Comparison of ENCODE assay signal across 7 mouse cellular contexts in genomic region chr6:125071896-125072279, GRCm38 (mm10). TPM values are rescaled to one million over a fixed set of nuclear protein-coding genes. Genes with fewer than 3 reads are reported as not detected.
A peak's percentile ranks its signal among the peaks of the same experiment; 100 is the strongest.
DNase-seq lines count a peak whose midpoint lies in the region; ATAC-seq and TF ChIP-seq lines count a peak whose summit lies in the region.

No protein-coding gene starts in this region.

- no peaks in the 10 kb centered on the region for H3K4me1 ChIP-seq in lung, postnatal 0 days (ENCODE audit: insufficient read depth, low read depth, low read length)
- peaks cover 8% of the 10 kb centered on the region for H3K4me1 ChIP-seq in bone marrow, adult 2 months (ENCODE audit: control insufficient read depth, insufficient read depth, low read length)
- H3K4me1 ChIP-seq in embryonic facial prominence, embryonic 14.5 days (ENCODE audit: control insufficient read depth, insufficient read depth, low read length): peaks cover 13% of the 10 kb centered on the region
- H3K4me1 ChIP-seq in midbrain, embryonic 11.5 days (ENCODE audit: control insufficient read depth, insufficient read depth, low read length): no peaks in the 10 kb centered on the region

- no peaks in the 10 kb centered on the region for H3K27me3 ChIP-seq in lung, postnatal 0 days (replicated peaks; ENCODE audit: insufficient read depth, low read length)
- no peaks in the 10 kb centered on the region for H3K27me3 ChIP-seq in embryonic facial prominence, embryonic 14.5 days (replicated peaks; ENCODE audit: control insufficient read depth, insufficient read depth, low read length)
- no peaks in the 10 kb centered on the region for H3K27me3 ChIP-seq in midbrain, embryonic 11.5 days (ENCODE audit: control insufficient read depth, insufficient read depth, low read length)

- no peak overlapping the region for H3K27ac ChIP-seq in lung, postnatal 0 days (ENCODE audit: low read length)
- H3K27ac ChIP-seq in bone marrow, adult 2 months (ENCODE audit: control insufficient read depth, insufficient read depth, low read depth, low read length, poor library complexity): peak overlapping the region; percentile 62
- H3K27ac ChIP-seq in embryonic facial prominence, embryonic 14.5 days (replicated peaks; ENCODE audit: low read depth, low read length): peak overlapping the region; percentile 91
- no peak overlapping the region for H3K27ac ChIP-seq in midbrain, embryonic 11.5 days (ENCODE audit: low read depth, low read length)

- no peak for TF ChIP-seq POLR2A in bone marrow, adult 2 months (IDR thresholded peaks at IDR 0.05; ENCODE audit: borderline replicate concordance, control insufficient read depth, low read depth, low read length)

- no peak overlapping the region for H3K9ac ChIP-seq in lung, postnatal 0 days (replicated peaks; ENCODE audit: low read depth)
- H3K9ac ChIP-seq in embryonic facial prominence, embryonic 14.5 days (ENCODE audit: low read depth, low read length): peak overlapping the region; percentile 8; the same call in 1 of the 2 replicates
- H3K9ac ChIP-seq in midbrain, embryonic 11.5 days (ENCODE audit: low read length): no peak overlapping the region

- no peak overlapping the region for H3K4me2 ChIP-seq in lung, postnatal 0 days (replicated peaks; ENCODE audit: low read depth, low read length)
- H3K4me2 ChIP-seq in embryonic facial prominence, embryonic 14.5 days (ENCODE audit: low read depth, low read length): peak overlapping the region; percentile 12; the same call in 1 of the 2 replicates
- no peak overlapping the region for H3K4me2 ChIP-seq in midbrain, embryonic 11.5 days

- no peaks in the 10 kb centered on the region for H3K9me3 ChIP-seq in lung, postnatal 0 days (ENCODE audit: low read length)
- H3K9me3 ChIP-seq in embryonic facial prominence, embryonic 14.5 days (ENCODE audit: control insufficient read depth, low read length): no peaks in the 10 kb centered on the region
- H3K9me3 ChIP-seq in midbrain, embryonic 11.5 days (ENCODE audit: control insufficient read depth, low read length): no peaks in the 10 kb centered on the region

- no peak for TF ChIP-seq CTCF in lung, postnatal 0 days (IDR thresholded peaks at IDR 0.05)
- TF ChIP-seq CTCF in bone marrow, adult 2 months (IDR thresholded peaks at IDR 0.05; ENCODE audit: control insufficient read depth, insufficient read depth, low read length): no peak

- no peak for TF ChIP-seq EP300 in lung, postnatal 0 days (IDR thresholded peaks at IDR 0.05)

- ATAC-seq in lung, postnatal 0 days: no peak
- peak; percentile 88 for ATAC-seq in embryonic facial prominence, embryonic 14.5 days (ENCODE audit: low read depth)
- ATAC-seq in midbrain, embryonic 11.5 days (ENCODE audit: low FRiP score): peak; percentile 64
- no peak for ATAC-seq in activated CD4-positive, CD25-positive, alpha-beta regulatory T cell, adult 4 months

- WGBS in lung, postnatal 0 days: 3% methylated on average over 2 of the region's 2 CpGs
- WGBS in bone marrow, adult 2 months: 3% methylated on average over 2 of the region's 2 CpGs
- 3% methylated on average over 2 of the region's 2 CpGs for WGBS in embryonic facial prominence, embryonic 14.5 days
- 21% methylated on average over 2 of the region's 2 CpGs for WGBS in midbrain, embryonic 11.5 days

- no peak overlapping the region for H3K4me3 ChIP-seq in lung, postnatal 0 days (ENCODE audit: low read depth, low read length)
- H3K4me3 ChIP-seq in bone marrow, adult 2 months (replicated peaks; ENCODE audit: control insufficient read depth, low read depth, low read length): peak overlapping the region; percentile 56
- H3K4me3 ChIP-seq in embryonic facial prominence, embryonic 14.5 days (ENCODE audit: low read depth, low read length): no peak overlapping the region
- no peak overlapping the region for H3K4me3 ChIP-seq in midbrain, embryonic 11.5 days (ENCODE audit: low read depth, low read length)

- H3K36me3 ChIP-seq in lung, postnatal 0 days (ENCODE audit: insufficient read depth, low read length): no peaks in the 10 kb centered on the region
- no peaks in the 10 kb centered on the region for H3K36me3 ChIP-seq in embryonic facial prominence, embryonic 14.5 days (ENCODE audit: control insufficient read depth, insufficient read depth, low read length)
- H3K36me3 ChIP-seq in midbrain, embryonic 11.5 days (ENCODE audit: control insufficient read depth, insufficient read depth, low read length): no peaks in the 10 kb centered on the region

- peak; percentile 43 for DNase-seq in lung, postnatal 10 days
- no peak for DNase-seq in lung, postnatal 0 days (ENCODE audit: low spot score)
- peak; percentile 84 for DNase-seq in embryonic facial prominence, embryonic 14.5 days (ENCODE audit: low spot score)
- peak; percentile 48 to 67 for DNase-seq in kidney, postnatal 4 days
- no peak for DNase-seq in midbrain, embryonic 11.5 days (ENCODE audit: low spot score, missing footprints)

RNA-seq across cellular contexts. Expression of gene Lpar5, which starts 4.2 kb away (rescaled TPM):
- polyA plus RNA-seq in lung, postnatal 0 days (2015; fragmentation: Nextera tagmentation; extraction: Ambion mirVana): 0.19 and 0.44 TPM in 2 replicates
- not detected in 2 replicates for polyA plus RNA-seq in bone marrow, adult 2 months (2011; ENCODE audit: insufficient read depth, insufficient read length, low replicate concordance, missing spikeins)
- polyA plus RNA-seq in embryonic facial prominence, embryonic 14.5 days (2014; fragmentation: Nextera tagmentation; extraction: Ambion mirVana): 1.1 and 1.4 TPM in 2 replicates
- polyA plus RNA-seq in midbrain, embryonic 11.5 days (2014; fragmentation: Nextera tagmentation; extraction: Ambion mirVana): 0.11 TPM in 1 of 2 replicates, not detected in the other
- polyA plus RNA-seq in activated CD4-positive, CD25-positive, alpha-beta regulatory T cell, adult 4 months (2017; shearing (Covaris generic)): 1 to 10 TPM; 8.6 to 9.5 TPM

RNA-seq across cellular contexts. Expression of gene Acrbp, which starts 22.4 kb away (rescaled TPM):
- 4.1 and 4.4 TPM in 2 replicates for polyA plus RNA-seq in lung, postnatal 0 days (2015; fragmentation: Nextera tagmentation; extraction: Ambion mirVana)
- 24.3 and 45.9 TPM in 2 replicates for polyA plus RNA-seq in bone marrow, adult 2 months (2011; ENCODE audit: insufficient read depth, insufficient read length, low replicate concordance, missing spikeins)
- polyA plus RNA-seq in embryonic facial prominence, embryonic 14.5 days (2014; fragmentation: Nextera tagmentation; extraction: Ambion mirVana): 8.3 and 9.9 TPM in 2 replicates
- 9.2 and 10.8 TPM in 2 replicates for polyA plus RNA-seq in midbrain, embryonic 11.5 days (2014; fragmentation: Nextera tagmentation; extraction: Ambion mirVana)
- polyA plus RNA-seq in activated CD4-positive, CD25-positive, alpha-beta regulatory T cell, adult 4 months (2017; shearing (Covaris generic)): 1 to 10 TPM; 8.1 to 9.7 TPM

RNA-seq across cellular contexts. Expression of gene Chd4, which starts 23.9 kb away (rescaled TPM):
- 53.5 and 59.8 TPM in 2 replicates for polyA plus RNA-seq in lung, postnatal 0 days (2015; fragmentation: Nextera tagmentation; extraction: Ambion mirVana)
- 66.8 and 106 TPM in 2 replicates for polyA plus RNA-seq in bone marrow, adult 2 months (2011; ENCODE audit: insufficient read depth, insufficient read length, low replicate concordance, missing spikeins)
- polyA plus RNA-seq in embryonic facial prominence, embryonic 14.5 days (2014; fragmentation: Nextera tagmentation; extraction: Ambion mirVana): 70.1 and 73.5 TPM in 2 replicates
- polyA plus RNA-seq in midbrain, embryonic 11.5 days (2014; fragmentation: Nextera tagmentation; extraction: Ambion mirVana): 96.9 and 99.3 TPM in 2 replicates
- polyA plus RNA-seq in activated CD4-positive, CD25-positive, alpha-beta regulatory T cell, adult 4 months (2017; shearing (Covaris generic)): 10 to 100 TPM; 49.4 to 66.6 TPM

RNA-seq across cellular contexts. Expression of gene Ing4, which starts 32.3 kb away (rescaled TPM):
- polyA plus RNA-seq in lung, postnatal 0 days (2015; fragmentation: Nextera tagmentation; extraction: Ambion mirVana): 100 and 104 TPM in 2 replicates
- 19.6 and 42.0 TPM in 2 replicates for polyA plus RNA-seq in bone marrow, adult 2 months (2011; ENCODE audit: insufficient read depth, insufficient read length, low replicate concordance, missing spikeins)
- 99.0 and 112 TPM in 2 replicates for polyA plus RNA-seq in embryonic facial prominence, embryonic 14.5 days (2014; fragmentation: Nextera tagmentation; extraction: Ambion mirVana)
- polyA plus RNA-seq in midbrain, embryonic 11.5 days (2014; fragmentation: Nextera tagmentation; extraction: Ambion mirVana): 139 and 146 TPM in 2 replicates
- 10 to 100 TPM; 41.5 to 48.1 TPM for polyA plus RNA-seq in activated CD4-positive, CD25-positive, alpha-beta regulatory T cell, adult 4 months (2017; shearing (Covaris generic))

RNA-seq across cellular contexts. Expression of gene Nop2, which starts 59.8 kb away (rescaled TPM):
- polyA plus RNA-seq in lung, postnatal 0 days (2015; fragmentation: Nextera tagmentation; extraction: Ambion mirVana): 16.9 and 17.7 TPM in 2 replicates
- polyA plus RNA-seq in bone marrow, adult 2 months (2011; ENCODE audit: insufficient read depth, insufficient read length, low replicate concordance, missing spikeins): 12.5 and 25.7 TPM in 2 replicates
- 56.4 and 60.4 TPM in 2 replicates for polyA plus RNA-seq in embryonic facial prominence, embryonic 14.5 days (2014; fragmentation: Nextera tagmentation; extraction: Ambion mirVana)
- 55.1 and 58.4 TPM in 2 replicates for polyA plus RNA-seq in midbrain, embryonic 11.5 days (2014; fragmentation: Nextera tagmentation; extraction: Ambion mirVana)
- 10 to 100 TPM; 40.6 to 50.3 TPM for polyA plus RNA-seq in activated CD4-positive, CD25-positive, alpha-beta regulatory T cell, adult 4 months (2017; shearing (Covaris generic))

Comparison
In these comparisons a context has a peak if more than half of its experiments do, and no peak if none do; other contexts are left out.
1. DNase-seq: peak in lung, postnatal 10 days (single experiment), embryonic facial prominence, embryonic 14.5 days (single experiment) and kidney, postnatal 4 days (2 of 2); none in lung, postnatal 0 days (single experiment) and midbrain, embryonic 11.5 days (single experiment).
2. ATAC-seq: peak in embryonic facial prominence, embryonic 14.5 days (single experiment) and midbrain, embryonic 11.5 days (single experiment); none in lung, postnatal 0 days (single experiment) and activated CD4-positive, CD25-positive, alpha-beta regulatory T cell, adult 4 months (single experiment).
3. H3K27ac ChIP-seq: peak in bone marrow, adult 2 months (single experiment) and embryonic facial prominence, embryonic 14.5 days (single experiment); none in lung, postnatal 0 days (single experiment) and midbrain, embryonic 11.5 days (single experiment).